Mouse (Mus musculus): ENCODE data around the gene Il21. TPM values are rescaled to one million over a fixed set of nuclear protein-coding genes. Genes with fewer than 3 reads are reported as not detected.

Il21 gene
- total RNA-seq, 2 experiments from 2014 or later: 0.26 TPM; not detected in 1

- Histone ChIP-seq H3K27ac (no peak overlapping the region), H3K4me3 (no peak overlapping the region)
- DNase-seq (ENCODE audit: low spot score in 2 of 2): no peak
- no peak for TF ChIP-seq CTCF (conservative IDR thresholded peaks at IDR 0.05)
Observed at GRCm38 (mm10) chr3:37229082-37229829, 3.2 kb downstream of the Il21 start.

GRCm38 (mm10) chr3:37225124-37225523, 7.3 kb downstream of the Il21 start:
- TF ChIP-seq CTCF (conservative IDR thresholded peaks at IDR 0.05): no peak

GRCm38 (mm10) chr3:37219071-37219470, 13.4 kb downstream of the Il21 start:
- H3K27ac ChIP-seq: no peak overlapping the region
- peak; percentile 69 to 74 for DNase-seq (ENCODE audit: low spot score in 2 of 2)
- H3K4me3 ChIP-seq: no peak overlapping the region
- TF ChIP-seq CTCF (conservative IDR thresholded peaks at IDR 0.05): peak; percentile 94

More at GRCm38 (mm10) chr3:37225124-37225523, 7.3 kb downstream of the Il21 start:
- H3K4me3 ChIP-seq: no peak overlapping the region
- DNase-seq (ENCODE audit: low spot score in 2 of 2): no peak
- no peak overlapping the region for H3K27ac ChIP-seq

- Histone ChIP-seq H3K4me3 (no peak overlapping the region), H3K27ac (no peak overlapping the region)
- no peak for DNase-seq (ENCODE audit: low spot score in 2 of 2)
- no peak for TF ChIP-seq CTCF (conservative IDR thresholded peaks at IDR 0.05)
Observed at GRCm38 (mm10) chr3:37205226-37205800, 27.1 kb downstream of the Il21 start.

GRCm38 (mm10) chr3:37204556-37204955, 27.9 kb downstream of the Il21 start:
- Histone ChIP-seq H3K27ac (no peak overlapping the region), H3K4me3 (peak overlapping the region; percentile 63)
- peak; percentile 13 to 29 for DNase-seq (ENCODE audit: low spot score in 2 of 2)
- TF ChIP-seq CTCF (conservative IDR thresholded peaks at IDR 0.05): peak; percentile 76

GRCm38 (mm10) chr3:37203984-37204428, 28.4 kb downstream of the Il21 start:
- TF ChIP-seq CTCF (conservative IDR thresholded peaks at IDR 0.05): peak; percentile 92
- Histone ChIP-seq H3K27ac (no peak overlapping the region), H3K4me3 (peak overlapping the region; percentile 63)
- DNase-seq (ENCODE audit: low spot score in 2 of 2): peak; percentile 77 to 89

- DNase-seq (ENCODE audit: low spot score in 2 of 2): no peak
- Histone ChIP-seq H3K27ac (no peak overlapping the region), H3K4me3 (no peak overlapping the region)
- no peak for TF ChIP-seq CTCF (conservative IDR thresholded peaks at IDR 0.05)
Observed at GRCm38 (mm10) chr3:37202856-37203255, 29.6 kb downstream of the Il21 start.

- DNase-seq (ENCODE audit: low spot score in 2 of 2): no peak
- no peak overlapping the region for H3K4me3 ChIP-seq
- no peak for TF ChIP-seq CTCF (conservative IDR thresholded peaks at IDR 0.05)
- H3K27ac ChIP-seq: no peak overlapping the region
Observed at GRCm38 (mm10) chr3:37201122-37201916, 31.1 kb downstream of the Il21 start.

GRCm38 (mm10) chr3:37198302-37198701, 34.1 kb downstream of the Il21 start:
- no peak for TF ChIP-seq CTCF (conservative IDR thresholded peaks at IDR 0.05)
- Histone ChIP-seq H3K27ac (no peak overlapping the region), H3K4me3 (no peak overlapping the region)
- DNase-seq (ENCODE audit: low spot score in 2 of 2): no peak

- no peak overlapping the region for H3K4me3 ChIP-seq
- TF ChIP-seq CTCF (conservative IDR thresholded peaks at IDR 0.05): no peak
Observed at GRCm38 (mm10) chr3:37191953-37192352, 40.5 kb downstream of the Il21 start.

GRCm38 (mm10) chr3:37185534-37185933, 46.9 kb downstream of the Il21 start:
- Histone ChIP-seq H3K27ac (no peak overlapping the region), H3K4me3 (no peak overlapping the region)
- DNase-seq (ENCODE audit: low spot score in 2 of 2): no peak
- no peak for TF ChIP-seq CTCF (conservative IDR thresholded peaks at IDR 0.05)

More at GRCm38 (mm10) chr3:37191953-37192352, 40.5 kb downstream of the Il21 start:
- H3K27ac ChIP-seq: no peak overlapping the region
- no peak for DNase-seq (ENCODE audit: low spot score in 2 of 2)

GRCm38 (mm10) chr3:37182415-37183269, 49.8 kb downstream of the Il21 start:
- no peak for TF ChIP-seq CTCF (conservative IDR thresholded peaks at IDR 0.05)
- H3K4me3 ChIP-seq: no peak overlapping the region
- H3K27ac ChIP-seq: peak overlapping the region; percentile 36; the same call in 1 of the 2 replicates
- peak; percentile 31 to 46 for DNase-seq (ENCODE audit: low spot score in 2 of 2)

Data from layer of hippocampus, adult 2 months (tissue).